Mouse (Mus musculus) C2C12 (cell line): ENCODE measurements at regions not wholly inside any gene's neighbourhood (a gene's known extent, or its start where the extent isn't known, plus 50 kb on each side); places are given as distances from the start of the nearest gene placed in this dataset.

Experiments
- H3K27me3 ChIP-seq: one replicate; pipeline ENCODE4 v1.6.1; 2011; ENCODE audit not compliant: control insufficient read depth, insufficient read depth, insufficient read length
- H3K36me3 ChIP-seq: one replicate; pipeline ENCODE4 v1.6.1; 2011; ENCODE audit not compliant: control insufficient read depth, insufficient read depth
- H3K4me3 ChIP-seq: one replicate; pipeline ENCODE4 v1.5.1; 2011; ENCODE audit warnings: mild to moderate bottlenecking, control low read depth; ENCODE audit not compliant: poor library complexity, insufficient read depth, severe bottlenecking
- H3K79me2 ChIP-seq: one replicate; pipeline ENCODE4 v1.6.1; 2011; ENCODE audit not compliant: control insufficient read depth, insufficient read depth
- H3K79me3 ChIP-seq: one replicate; pipeline ENCODE4 v1.6.1; 2011; ENCODE audit warnings: low read depth, control low read depth
- H3ac ChIP-seq: one replicate; pipeline ENCODE3; 2011; ENCODE audit warnings: low read depth; ENCODE audit not compliant: control insufficient read depth, insufficient read length
- CEBPB ChIP-seq: IDR thresholded peaks from one replicate; pipeline ENCODE4 v1.6.1; 2011; ENCODE audit warnings: low read depth, mild to moderate bottlenecking, control low read depth, moderate library complexity
- CTCF ChIP-seq: IDR thresholded peaks from one replicate; pipeline ENCODE4 v1.5.1; 2011; ENCODE audit not compliant: control insufficient read depth, insufficient read depth, insufficient read length
- FOSL1 ChIP-seq: IDR thresholded peaks from one replicate; pipeline ENCODE4 v1.8.0; 2011; ENCODE audit warnings: mild to moderate bottlenecking, low read length; ENCODE audit not compliant: poor library complexity, insufficient read depth, severe bottlenecking
- MAX ChIP-seq: IDR thresholded peaks from one replicate; pipeline ENCODE4 v1.6.1; 2011; ENCODE audit warnings: mild to moderate bottlenecking, control low read depth
- MYOD1 ChIP-seq: IDR thresholded peaks from one replicate; pipeline ENCODE4 v1.6.1; 2011; ENCODE audit warnings: low read depth; ENCODE audit not compliant: control insufficient read depth, insufficient read length
- MYOG ChIP-seq: IDR thresholded peaks from one replicate; pipeline ENCODE4 v1.6.1; 2011; ENCODE audit not compliant: control insufficient read depth, insufficient read length; ENCODE audit errors: extremely low read depth
- USF1 ChIP-seq: IDR thresholded peaks from one replicate; pipeline ENCODE4 v1.6.1; 2011; ENCODE audit warnings: low read depth, mild to moderate bottlenecking, control low read depth, moderate library complexity

DNA sequence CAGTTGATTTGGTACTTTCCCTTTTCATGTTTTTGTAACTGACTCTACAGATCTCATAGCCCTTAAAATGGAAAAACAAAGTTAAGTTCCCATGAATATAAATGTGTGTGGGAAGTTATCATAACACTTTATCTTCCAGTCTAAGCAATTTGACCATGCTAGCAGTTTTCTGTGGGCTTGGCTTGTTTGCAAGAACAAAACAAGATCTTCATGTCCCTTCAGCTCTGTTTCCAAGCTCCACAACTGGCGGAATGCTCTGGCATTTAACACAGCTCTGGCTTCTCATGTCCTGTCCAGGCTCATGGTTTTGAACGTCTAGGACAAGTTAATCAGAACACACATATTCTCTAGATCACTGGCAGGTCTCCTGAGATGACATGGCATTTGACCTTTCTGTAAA, 1411.1 kb upstream of the Flrt2 start:
- Histone ChIP-seq H3K79me3 (no peaks in the 10 kb centered on the region), H3K79me2 (no peaks in the 10 kb centered on the region), H3ac (no peak overlapping the region), H3K36me3 (no peaks in the 10 kb centered on the region), H3K27me3 (no peaks in the 10 kb centered on the region), H3K4me3 (no peak overlapping the region)
- TF ChIP-seq MYOD1: no peak
- TF ChIP-seq CEBPB: no peak
- TF ChIP-seq MAX: no peak
- no peak for TF ChIP-seq FOSL1
- TF ChIP-seq MYOG: no peak
- no peak for TF ChIP-seq USF1
- TF ChIP-seq CTCF: no peak

DNA sequence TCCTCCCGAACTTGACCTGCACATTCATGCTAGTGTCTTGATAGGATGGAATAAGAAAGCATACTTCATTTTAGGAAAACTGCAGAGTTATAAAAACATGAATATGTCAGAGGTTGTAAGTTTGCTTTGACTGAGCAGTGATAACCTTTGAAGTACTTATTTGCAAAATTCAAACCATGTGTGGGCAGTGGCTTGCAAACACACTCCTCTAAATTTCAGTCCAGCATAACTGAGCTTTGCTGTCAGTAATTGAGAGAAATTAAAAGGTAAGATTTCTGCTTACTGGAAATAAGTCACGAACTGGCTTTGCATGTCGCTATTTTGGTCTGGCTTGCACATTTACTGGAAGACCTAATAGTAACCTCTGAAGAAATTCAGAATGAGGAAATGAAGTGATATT, 1409.1 kb upstream of the Flrt2 start:
- H3K79me3 ChIP-seq: no peaks in the 10 kb centered on the region
- TF ChIP-seq USF1 (no peak), CTCF (no peak), MAX (no peak), FOSL1 (no peak), CEBPB (no peak), MYOG (no peak), MYOD1 (no peak)
- no peaks in the 10 kb centered on the region for H3K27me3 ChIP-seq
- no peaks in the 10 kb centered on the region for H3K36me3 ChIP-seq
- no peak overlapping the region for H3K4me3 ChIP-seq
- H3K79me2 ChIP-seq: no peaks in the 10 kb centered on the region
- no peak overlapping the region for H3ac ChIP-seq

DNA sequence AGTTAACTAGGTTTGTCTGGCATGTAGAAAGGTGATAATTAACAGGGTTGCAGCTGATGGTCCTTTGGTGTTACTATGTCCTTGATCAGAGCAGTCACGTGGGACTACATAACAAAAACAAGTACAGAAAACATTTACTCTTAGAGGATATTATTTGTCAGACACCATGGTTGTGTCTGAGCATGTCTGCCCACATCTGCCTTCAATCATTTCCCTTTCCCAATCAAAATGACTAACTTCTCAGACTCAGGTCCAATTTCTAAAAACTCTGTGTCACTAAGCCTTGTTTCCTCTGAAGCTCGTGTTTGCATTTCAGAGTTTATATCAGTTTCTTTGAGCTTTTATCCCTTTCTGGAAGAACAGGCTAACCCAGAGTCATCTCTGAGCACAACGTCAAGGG, 1408.5 kb upstream of the Flrt2 start:
- Histone ChIP-seq H3K79me3 (no peaks in the 10 kb centered on the region), H3K27me3 (no peaks in the 10 kb centered on the region), H3ac (no peak overlapping the region), H3K36me3 (no peaks in the 10 kb centered on the region), H3K4me3 (no peak overlapping the region), H3K79me2 (no peaks in the 10 kb centered on the region)
- TF ChIP-seq FOSL1: no peak
- no peak for TF ChIP-seq MYOD1
- no peak for TF ChIP-seq USF1
- TF ChIP-seq CEBPB: no peak
- TF ChIP-seq CTCF: no peak
- no peak for TF ChIP-seq MAX
- no peak for TF ChIP-seq MYOG

DNA sequence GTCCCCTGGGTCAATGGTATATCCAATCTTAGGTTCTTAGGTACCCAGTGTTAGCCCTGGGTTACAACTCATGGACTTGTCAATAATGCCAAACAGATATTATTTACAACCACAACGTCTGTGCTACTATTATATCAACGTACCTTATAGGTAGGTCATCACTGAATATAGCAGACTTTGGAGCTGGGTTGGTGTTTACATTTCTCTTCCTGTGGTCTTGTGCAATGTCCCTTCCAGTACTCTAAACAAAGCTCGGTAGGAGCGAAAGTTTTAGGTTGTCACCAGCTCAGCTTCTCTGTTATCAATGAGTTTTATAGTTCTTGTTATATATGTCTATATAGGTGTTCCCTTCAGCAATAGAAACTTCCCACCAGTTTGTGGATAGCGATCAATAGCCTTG, 1394.2 kb upstream of the Flrt2 start:
- Histone ChIP-seq H3ac (no peak overlapping the region), H3K4me3 (no peak overlapping the region), H3K27me3 (no peaks in the 10 kb centered on the region), H3K79me2 (no peaks in the 10 kb centered on the region), H3K36me3 (no peaks in the 10 kb centered on the region), H3K79me3 (no peaks in the 10 kb centered on the region)
- TF ChIP-seq USF1 (no peak), MYOG (no peak), MYOD1 (no peak), MAX (no peak), CEBPB (no peak), FOSL1 (no peak), CTCF (no peak)

DNA sequence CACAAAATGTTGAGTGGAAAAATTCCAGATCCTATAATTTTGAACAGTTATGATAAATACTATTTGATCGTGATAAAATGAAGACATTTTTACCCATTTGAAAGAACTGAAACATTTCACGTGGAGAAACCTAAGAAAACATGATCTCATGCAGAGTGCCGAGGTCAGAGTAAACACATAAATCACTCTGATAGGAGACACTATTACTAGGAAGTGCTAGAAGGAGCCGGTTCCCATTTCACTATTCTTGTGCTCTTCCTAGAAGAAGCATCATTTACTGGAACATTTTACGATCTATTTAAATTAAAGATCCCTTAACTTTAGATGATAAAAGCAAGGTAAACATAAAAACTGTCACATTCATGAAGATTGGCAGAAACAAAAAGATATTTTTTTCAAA, 1359.7 kb upstream of the Flrt2 start:
- Histone ChIP-seq H3K79me3 (no peaks in the 10 kb centered on the region), H3K36me3 (no peaks in the 10 kb centered on the region), H3K79me2 (no peaks in the 10 kb centered on the region), H3ac (no peak overlapping the region), H3K4me3 (no peak overlapping the region), H3K27me3 (no peaks in the 10 kb centered on the region)
- TF ChIP-seq MAX (no peak), CTCF (no peak), FOSL1 (no peak), MYOD1 (no peak), MYOG (no peak), USF1 (no peak), CEBPB (no peak)

DNA sequence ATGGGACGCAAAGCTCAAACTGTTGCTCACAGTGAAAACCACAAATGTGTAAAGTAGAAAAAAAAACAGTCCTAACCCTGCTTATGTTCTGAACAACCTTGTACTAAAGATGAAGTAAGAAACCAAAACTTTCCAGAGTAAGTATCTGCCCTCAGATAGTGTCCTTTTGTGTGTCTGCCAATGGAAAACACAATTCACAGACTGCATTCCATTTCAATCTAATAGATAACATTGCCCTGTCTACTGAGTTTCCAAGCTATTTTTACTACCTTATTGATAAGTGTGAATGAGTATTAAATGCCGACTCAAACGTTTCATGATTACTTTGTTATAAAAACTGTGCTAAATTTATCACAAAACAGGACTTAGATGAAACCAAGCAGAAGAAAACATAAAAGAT, 1357.4 kb upstream of the Flrt2 start:
- no peak for TF ChIP-seq CTCF
- TF ChIP-seq FOSL1: no peak
- no peak for TF ChIP-seq MYOG
- no peak for TF ChIP-seq CEBPB
- no peak for TF ChIP-seq MYOD1
- H3ac ChIP-seq: no peak overlapping the region
- no peak overlapping the region for H3K4me3 ChIP-seq
- H3K27me3 ChIP-seq: no peaks in the 10 kb centered on the region
- H3K79me3 ChIP-seq: no peaks in the 10 kb centered on the region
- no peaks in the 10 kb centered on the region for H3K36me3 ChIP-seq
- H3K79me2 ChIP-seq: no peaks in the 10 kb centered on the region
